Mouse (Mus musculus): ENCODE results near the gene Tulp1. TPM values are rescaled to one million over a fixed set of nuclear protein-coding genes. Genes with fewer than 3 reads are reported as not detected.

The Tulp1 gene
- polyA plus RNA-seq, 1 experiment from 2014 or later = 1.6 TPM

DNA sequence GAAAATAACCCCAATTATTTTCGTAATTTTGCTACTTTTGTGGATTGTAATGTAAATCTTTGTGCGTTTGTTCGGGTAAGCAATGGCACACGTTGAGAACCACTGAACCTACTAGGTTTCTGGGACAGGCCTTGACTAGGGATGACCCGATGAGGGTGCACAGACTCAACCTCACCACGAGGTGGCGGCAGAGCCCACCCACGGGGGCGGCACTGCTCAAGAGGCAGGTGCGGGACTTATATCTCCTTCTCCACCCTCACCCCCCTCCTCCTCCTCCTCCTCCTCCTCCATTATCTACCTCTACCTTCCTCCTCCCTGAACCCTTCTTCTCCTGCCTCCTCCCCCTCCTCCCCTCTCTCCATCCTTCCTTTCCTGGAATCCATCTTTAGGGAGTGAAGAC lies 8.8 kb upstream of the Tulp1 start:
- H3K4me3 ChIP-seq (ENCODE audit: low read length) = no peak overlapping the region
- no peak overlapping the region for H3K9ac ChIP-seq (ENCODE audit: low read depth, low read length)
- H3K27ac ChIP-seq (ENCODE audit: low read depth, low read length) = no peak overlapping the region
- no peaks in the 10 kb centered on the region; the same call in 1 of the 2 replicates for H3K4me1 ChIP-seq (ENCODE audit: control insufficient read depth, insufficient read depth, low read depth, low read length)
- H3K4me2 ChIP-seq (ENCODE audit: low read length) = no peak overlapping the region
- peaks cover 18% of the 10 kb centered on the region for H3K27me3 ChIP-seq (replicated peaks; ENCODE audit: control insufficient read depth, insufficient read depth, low read length)
- no peaks in the 10 kb centered on the region for H3K36me3 ChIP-seq (ENCODE audit: control insufficient read depth, insufficient read depth, low read length)
- WGBS = 17% methylated on average over 10 of the region's 10 CpGs
- no peak for ATAC-seq
- no peaks in the 10 kb centered on the region for H3K9me3 ChIP-seq (ENCODE audit: control insufficient read depth, low read length)

DNA sequence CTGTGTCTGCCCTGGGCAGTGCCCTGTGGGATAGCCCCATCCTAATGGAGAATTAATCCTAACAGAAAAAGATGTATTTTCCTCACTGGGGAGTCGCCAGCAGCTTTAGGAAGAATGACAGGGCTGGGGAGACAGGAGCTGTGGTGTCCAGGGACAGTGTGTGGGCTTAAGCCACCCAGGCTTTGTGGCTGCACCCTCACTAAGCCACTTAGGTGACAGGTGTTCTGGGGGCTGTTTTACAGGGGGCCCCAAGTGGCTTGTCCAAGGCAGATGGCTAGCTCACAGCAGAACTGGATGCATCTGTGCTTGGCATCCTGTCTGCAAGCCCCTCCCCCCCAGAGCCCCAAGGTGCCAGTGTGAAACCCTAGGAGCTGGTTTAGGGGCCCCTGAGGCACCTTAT lies 6.9 kb upstream of the Tulp1 start:
- Histone ChIP-seq H3K4me1 (ENCODE audit: control insufficient read depth, insufficient read depth, low read depth, low read length) (no peaks in the 10 kb centered on the region; the same call in 1 of the 2 replicates), H3K4me2 (ENCODE audit: low read length) (no peak overlapping the region), H3K4me3 (ENCODE audit: low read length) (no peak overlapping the region), H3K27me3 (replicated peaks; ENCODE audit: control insufficient read depth, insufficient read depth, low read length) (peaks cover 18% of the 10 kb centered on the region), H3K36me3 (ENCODE audit: control insufficient read depth, insufficient read depth, low read length) (no peaks in the 10 kb centered on the region), H3K9ac (ENCODE audit: low read depth, low read length) (peak overlapping the region; percentile 27; the same call in 1 of the 2 replicates), H3K27ac (ENCODE audit: low read depth, low read length) (no peak overlapping the region), H3K9me3 (ENCODE audit: control insufficient read depth, low read length) (no peaks in the 10 kb centered on the region)
- WGBS = 78% methylated on average over 1 of the region's 1 CpGs
- no peak for ATAC-seq

DNA sequence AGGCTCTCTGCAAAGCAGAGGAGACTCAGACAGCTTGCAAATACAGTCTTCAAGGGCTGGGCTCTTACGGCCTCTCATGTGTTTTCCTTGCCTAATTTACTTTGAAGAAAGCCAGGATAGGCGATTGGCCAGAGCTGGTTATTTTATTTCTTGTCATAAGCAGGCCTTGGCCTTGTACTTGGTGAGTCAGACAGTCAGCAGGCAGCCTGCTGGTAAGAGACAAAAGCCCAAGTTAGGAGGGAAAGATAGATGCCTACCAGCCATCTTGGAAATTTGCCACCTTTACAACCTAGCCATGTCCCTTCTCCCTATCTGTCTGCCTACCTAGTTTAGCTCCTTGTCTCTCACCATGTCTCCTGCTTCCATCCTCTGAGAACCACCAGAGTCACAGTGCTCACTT lies 6.3 kb upstream of the Tulp1 start:
- Histone ChIP-seq H3K9ac (ENCODE audit: low read depth, low read length) (no peak overlapping the region; the same call in 1 of the 2 replicates), H3K4me3 (ENCODE audit: low read length) (no peak overlapping the region), H3K27ac (ENCODE audit: low read depth, low read length) (no peak overlapping the region), H3K27me3 (replicated peaks; ENCODE audit: control insufficient read depth, insufficient read depth, low read length) (peaks cover 18% of the 10 kb centered on the region), H3K9me3 (ENCODE audit: control insufficient read depth, low read length) (no peaks in the 10 kb centered on the region), H3K4me2 (ENCODE audit: low read length) (no peak overlapping the region), H3K4me1 (ENCODE audit: control insufficient read depth, insufficient read depth, low read depth, low read length) (no peaks in the 10 kb centered on the region; the same call in 1 of the 2 replicates), H3K36me3 (ENCODE audit: control insufficient read depth, insufficient read depth, low read length) (no peaks in the 10 kb centered on the region)
- ATAC-seq = no peak
- 65% methylated on average over 2 of the region's 2 CpGs for whole genome bisulfite sequencing

DNA sequence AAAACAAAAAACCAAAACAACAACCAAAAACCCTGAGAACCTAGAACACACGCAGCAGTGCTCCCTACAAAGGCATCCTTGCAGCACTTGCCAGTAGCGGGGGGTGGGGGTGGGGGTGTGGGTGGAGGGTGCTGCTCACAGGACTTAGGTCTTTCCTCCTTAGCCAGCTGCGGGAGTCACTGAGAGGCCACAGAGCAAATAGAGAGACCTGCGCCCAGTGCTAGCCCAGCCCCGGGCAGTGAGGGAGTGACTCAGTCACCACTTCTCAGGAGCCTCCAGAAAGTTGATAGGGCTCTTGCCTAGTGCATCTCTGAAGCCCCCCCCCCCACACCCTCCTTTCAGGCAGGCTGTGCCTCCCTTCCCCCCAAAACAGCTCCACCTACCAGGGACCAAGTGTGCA lies 4.0 kb upstream of the Tulp1 start:
- no peak overlapping the region for H3K27ac ChIP-seq (ENCODE audit: low read depth, low read length)
- no peaks in the 10 kb centered on the region for H3K9me3 ChIP-seq (ENCODE audit: control insufficient read depth, low read length)
- H3K4me1 ChIP-seq (ENCODE audit: control insufficient read depth, insufficient read depth, low read depth, low read length) = peaks cover 5% of the 10 kb centered on the region
- 80% methylated on average over 5 of the region's 5 CpGs for WGBS
- no peaks in the 10 kb centered on the region for H3K36me3 ChIP-seq (ENCODE audit: control insufficient read depth, insufficient read depth, low read length)
- no peak overlapping the region for H3K4me3 ChIP-seq (ENCODE audit: low read length)
- H3K9ac ChIP-seq (ENCODE audit: low read depth, low read length) = no peak overlapping the region
- H3K4me2 ChIP-seq (ENCODE audit: low read length) = no peak overlapping the region
- ATAC-seq = no peak
- H3K27me3 ChIP-seq (replicated peaks; ENCODE audit: control insufficient read depth, insufficient read depth, low read length) = peaks cover 20% of the 10 kb centered on the region

DNA sequence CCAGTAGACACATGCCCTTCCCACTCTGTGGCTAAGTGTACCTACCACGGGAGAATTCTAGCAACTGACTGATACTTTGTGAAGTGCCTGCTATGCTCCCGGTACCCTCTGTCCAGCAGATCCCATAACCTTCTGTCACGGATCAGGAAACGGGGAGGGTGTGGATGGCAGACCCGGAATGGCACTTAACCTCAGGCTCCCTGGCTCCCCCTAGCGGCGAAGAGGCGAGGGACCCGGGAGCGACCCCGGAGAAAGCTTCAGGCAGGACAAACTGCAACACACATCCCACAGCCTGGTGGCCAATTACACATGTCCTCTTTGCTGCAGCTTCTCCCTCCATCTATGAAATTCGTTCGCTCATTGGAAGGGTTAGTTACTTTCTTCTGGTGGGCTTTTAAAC lies 3.4 kb upstream of the Tulp1 start:
- H3K9ac ChIP-seq (ENCODE audit: low read depth, low read length) = no peak overlapping the region
- no peak overlapping the region for H3K27ac ChIP-seq (ENCODE audit: low read depth, low read length)
- ATAC-seq = no peak
- no peak overlapping the region for H3K4me3 ChIP-seq (ENCODE audit: low read length)
- peaks cover 11% of the 10 kb centered on the region for H3K4me1 ChIP-seq (ENCODE audit: control insufficient read depth, insufficient read depth, low read depth, low read length)
- H3K27me3 ChIP-seq (replicated peaks; ENCODE audit: control insufficient read depth, insufficient read depth, low read length) = peaks cover 22% of the 10 kb centered on the region
- no peak overlapping the region for H3K4me2 ChIP-seq (ENCODE audit: low read length)
- WGBS = 7% methylated on average over 13 of the region's 13 CpGs
- H3K36me3 ChIP-seq (ENCODE audit: control insufficient read depth, insufficient read depth, low read length) = no peaks in the 10 kb centered on the region
- H3K9me3 ChIP-seq (ENCODE audit: control insufficient read depth, low read length) = no peaks in the 10 kb centered on the region

DNA sequence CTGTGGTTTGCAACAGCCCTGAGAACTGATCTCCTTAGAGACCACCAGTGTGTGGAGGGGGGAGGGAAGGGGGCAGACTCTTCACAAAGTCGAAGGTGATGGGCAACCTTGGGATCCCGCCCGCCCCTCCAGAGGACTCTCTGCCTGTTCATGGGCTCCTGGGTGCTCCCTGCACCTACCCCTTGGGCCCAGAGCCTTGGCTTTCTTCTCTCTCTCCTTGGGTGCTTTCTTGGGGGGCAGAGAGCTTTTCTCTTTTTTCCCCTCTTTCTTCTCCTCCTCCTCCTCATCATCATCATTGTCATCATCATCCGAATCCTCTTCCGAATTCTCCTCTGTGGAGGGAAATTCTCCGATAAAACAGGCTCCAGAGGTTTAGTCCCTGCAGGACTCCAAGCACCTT lies 1.5 kb downstream of the Tulp1 start:
- H3K36me3 ChIP-seq (ENCODE audit: control insufficient read depth, insufficient read depth, low read length) = no peaks in the 10 kb centered on the region
- no peak overlapping the region for H3K9ac ChIP-seq (ENCODE audit: low read depth, low read length)
- ATAC-seq = no peak
- no peak overlapping the region; the same call in 1 of the 2 replicates for H3K4me2 ChIP-seq (ENCODE audit: low read length)
- no peak overlapping the region for H3K27ac ChIP-seq (ENCODE audit: low read depth, low read length)
- H3K4me1 ChIP-seq (ENCODE audit: control insufficient read depth, insufficient read depth, low read depth, low read length) = peaks cover 20% of the 10 kb centered on the region
- H3K27me3 ChIP-seq (replicated peaks; ENCODE audit: control insufficient read depth, insufficient read depth, low read length) = peaks cover 34% of the 10 kb centered on the region
- 13% methylated on average over 6 of the region's 6 CpGs for WGBS
- no peaks in the 10 kb centered on the region for H3K9me3 ChIP-seq (ENCODE audit: control insufficient read depth, low read length)
- H3K4me3 ChIP-seq (ENCODE audit: low read length) = no peak overlapping the region

DNA sequence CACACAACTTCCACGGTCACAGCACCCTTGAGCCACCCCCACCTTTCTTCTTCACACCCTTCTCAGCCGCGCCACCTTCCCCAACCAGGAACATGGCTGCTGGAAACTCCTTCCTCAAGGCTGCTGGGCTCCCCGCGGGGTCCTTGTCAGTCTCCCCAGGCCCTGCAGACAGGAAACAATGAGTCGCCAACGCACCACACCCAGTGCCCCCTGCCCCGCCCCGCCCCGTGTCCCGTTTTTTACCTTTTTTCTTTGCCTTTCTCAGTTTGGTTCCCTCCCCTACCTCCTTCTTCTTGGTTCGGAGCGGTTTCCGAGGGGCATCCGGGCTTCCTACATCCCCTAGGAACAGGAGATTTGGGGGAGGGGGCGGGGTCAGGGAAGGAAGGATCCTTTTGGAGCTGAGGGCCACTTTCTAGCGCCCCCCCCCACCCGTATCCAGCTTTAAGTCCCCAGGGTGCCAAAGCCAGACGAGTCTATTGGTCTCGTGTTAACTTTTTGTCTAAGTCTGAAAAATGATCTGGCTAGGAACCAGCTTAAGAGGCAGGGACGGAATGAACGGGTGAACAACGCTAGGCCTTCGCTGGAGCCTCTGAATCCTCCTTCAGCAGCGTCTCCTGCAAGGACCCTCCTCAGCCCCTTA lies 2.2 kb downstream of the Tulp1 start:
- no peak; the same call in 1 of the 2 replicates for ATAC-seq
- Histone ChIP-seq H3K36me3 (ENCODE audit: control insufficient read depth, insufficient read depth, low read length) (no peaks in the 10 kb centered on the region), H3K9ac (ENCODE audit: low read depth, low read length) (peak overlapping the region; percentile 47), H3K4me3 (ENCODE audit: low read length) (peak overlapping the region; percentile 38), H3K27ac (ENCODE audit: low read depth, low read length) (no peak overlapping the region), H3K4me1 (ENCODE audit: control insufficient read depth, insufficient read depth, low read depth, low read length) (peaks cover 20% of the 10 kb centered on the region), H3K4me2 (ENCODE audit: low read length) (peak overlapping the region; percentile 50), H3K27me3 (replicated peaks; ENCODE audit: control insufficient read depth, insufficient read depth, low read length) (peaks cover 39% of the 10 kb centered on the region), H3K9me3 (ENCODE audit: control insufficient read depth, low read length) (no peaks in the 10 kb centered on the region)
- WGBS = 2% methylated on average over 25 of the region's 25 CpGs

DNA sequence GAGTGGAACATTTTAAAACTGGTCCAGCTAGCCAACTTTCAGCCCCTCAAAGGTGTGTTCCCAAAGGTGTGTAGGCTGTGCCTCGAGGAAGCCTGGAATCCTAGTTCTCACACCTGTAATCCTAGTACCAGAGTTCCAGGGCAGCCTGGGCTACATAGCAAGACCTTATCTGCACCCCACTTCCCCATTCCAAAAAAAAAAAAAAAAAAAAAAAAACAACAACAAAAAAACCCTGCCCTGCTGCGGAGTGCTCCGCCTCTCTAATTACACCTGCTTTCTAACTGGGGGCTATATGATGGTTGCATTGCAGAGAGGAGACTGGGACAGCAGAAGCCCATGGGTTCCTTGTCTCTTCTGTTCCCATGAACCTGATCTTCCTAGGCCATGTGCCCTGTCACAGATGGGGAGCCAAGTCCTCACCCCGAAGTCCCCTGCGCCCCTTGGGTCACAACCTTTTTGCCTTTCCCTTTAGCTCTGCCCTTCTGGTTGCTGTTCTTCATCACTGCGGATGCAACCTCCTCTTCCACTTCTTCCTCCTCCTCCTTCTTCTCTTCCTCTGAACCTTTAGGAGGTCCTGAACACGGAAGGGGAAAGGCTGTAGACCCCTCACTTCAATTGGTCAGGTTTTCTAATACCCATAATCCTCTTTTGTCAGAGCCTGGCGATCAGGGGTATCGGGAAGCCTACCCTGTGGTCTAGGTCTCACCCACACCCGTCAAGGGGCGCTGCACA lies 2.9 kb downstream of the Tulp1 start:
- ATAC-seq = no peak

DNA sequence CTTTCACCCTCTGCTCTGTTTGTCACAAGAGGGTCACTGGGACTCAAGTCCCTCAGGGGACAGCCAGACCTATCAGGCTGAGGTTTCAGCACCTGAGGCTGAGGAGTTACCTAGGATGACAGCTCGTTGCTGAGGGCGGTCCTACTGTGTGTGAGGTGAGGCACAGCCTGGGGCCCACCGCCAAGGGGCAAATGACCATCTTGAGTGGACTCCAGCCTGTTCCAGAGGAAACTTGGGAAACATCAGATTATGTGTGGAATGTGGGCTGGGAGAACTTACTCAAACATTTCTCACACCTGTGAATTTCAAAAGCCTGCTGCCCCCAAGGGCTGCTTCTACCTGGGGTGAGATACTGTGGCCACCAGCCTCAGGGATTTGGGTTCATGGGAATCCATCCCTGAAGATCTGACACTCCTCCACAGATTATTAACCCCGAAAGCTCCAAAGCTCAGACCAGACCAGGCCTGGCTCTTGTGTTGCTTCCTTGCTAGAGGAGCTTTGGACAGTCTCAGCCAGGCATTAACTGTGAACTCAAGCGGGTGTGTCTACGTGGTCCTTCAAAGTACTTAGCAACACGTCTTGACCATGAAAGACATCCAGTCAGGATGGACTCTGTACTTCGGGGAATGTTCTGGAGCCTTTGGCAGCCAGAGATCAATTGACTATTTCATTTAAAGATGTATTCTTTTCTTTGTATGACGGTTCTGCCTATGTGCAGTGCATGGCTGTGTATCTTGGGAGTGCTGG lies 4.3 kb downstream of the Tulp1 start:
- H3K4me2 ChIP-seq (ENCODE audit: low read length) = no peak overlapping the region
- H3K4me1 ChIP-seq (ENCODE audit: control insufficient read depth, insufficient read depth, low read depth, low read length) = peaks cover 20% of the 10 kb centered on the region
- no peak overlapping the region for H3K27ac ChIP-seq (ENCODE audit: low read depth, low read length)
- H3K9me3 ChIP-seq (ENCODE audit: control insufficient read depth, low read length) = no peaks in the 10 kb centered on the region
- H3K4me3 ChIP-seq (ENCODE audit: low read length) = no peak overlapping the region
- H3K36me3 ChIP-seq (ENCODE audit: control insufficient read depth, insufficient read depth, low read length) = no peaks in the 10 kb centered on the region
- H3K9ac ChIP-seq (ENCODE audit: low read depth, low read length) = no peak overlapping the region
- ATAC-seq = no peak
- H3K27me3 ChIP-seq (replicated peaks; ENCODE audit: control insufficient read depth, insufficient read depth, low read length) = peaks cover 34% of the 10 kb centered on the region
- WGBS = 82% methylated on average over 9 of the region's 9 CpGs

More for the DNA sequence above, 2.9 kb downstream of the Tulp1 start:
- Histone ChIP-seq H3K4me3 (ENCODE audit: low read length) (peak overlapping the region; percentile 38), H3K36me3 (ENCODE audit: control insufficient read depth, insufficient read depth, low read length) (no peaks in the 10 kb centered on the region), H3K4me1 (ENCODE audit: control insufficient read depth, insufficient read depth, low read depth, low read length) (peaks cover 20% of the 10 kb centered on the region), H3K27me3 (replicated peaks; ENCODE audit: control insufficient read depth, insufficient read depth, low read length) (peaks cover 39% of the 10 kb centered on the region), H3K9ac (ENCODE audit: low read depth, low read length) (peak overlapping the region; percentile 47), H3K4me2 (ENCODE audit: low read length) (peak overlapping the region; percentile 50), H3K9me3 (ENCODE audit: control insufficient read depth, low read length) (no peaks in the 10 kb centered on the region), H3K27ac (ENCODE audit: low read depth, low read length) (no peak overlapping the region)
- WGBS = 36% methylated on average over 11 of the region's 11 CpGs
